Mouse (Mus musculus) cerebellum, adult 2 months (tissue): ENCODE measurements at regions not wholly inside any gene's neighbourhood (a gene's known extent, or its start where the extent isn't known, plus 50 kb on each side); places are given as distances from the start of the nearest gene placed in this dataset.

Experiments used
- CTCF ChIP-seq: fragments of 200-500 bp; IDR thresholded peaks from 2 replicates; pipeline ENCODE4 v1.5.1; 2011; ENCODE audit warnings: low read depth, mild to moderate bottlenecking, control low read depth, low read length, moderate library complexity, borderline replicate concordance; ENCODE audit not compliant: insufficient read depth
- POLR2A ChIP-seq: fragments of 200-500 bp; IDR thresholded peaks from 2 replicates; pipeline ENCODE4 v1.6.1; 2011; ENCODE audit warnings: low read length, control low read depth, borderline replicate concordance; ENCODE audit not compliant: insufficient read depth

DNA sequence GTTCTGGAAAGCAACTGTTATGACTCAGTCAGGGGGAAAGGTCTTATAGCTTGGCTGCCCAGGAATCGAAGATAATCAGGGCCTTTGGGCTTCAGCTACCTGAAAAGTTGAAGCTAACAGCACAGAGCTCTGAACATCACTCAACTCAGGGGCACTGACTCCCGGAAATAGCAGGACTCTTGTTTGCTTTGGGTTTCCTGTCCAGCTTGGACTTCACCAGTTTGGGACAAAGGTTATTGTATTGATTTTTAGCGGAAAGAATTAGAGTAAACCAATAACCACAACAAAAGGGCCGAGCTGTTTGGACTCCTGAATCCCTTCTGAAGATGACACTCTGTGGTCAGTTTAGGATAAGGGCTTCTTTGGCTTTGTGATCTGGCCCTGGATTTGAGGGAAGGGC lies 53.4 kb upstream of the Sall1 start:
- TF ChIP-seq CTCF (no peak), POLR2A (no peak)
